Mouse (Mus musculus) kidney, adult 2 months (tissue): Measurements from ENCODE around the gene Vps4b.

Experiments
- CTCF ChIP-seq: fragments of 200-500 bp; conservative IDR thresholded peaks from 2 replicates; pipeline ENCODE4 v1.5.1; 2011; ENCODE audit warnings: low read depth, mild to moderate bottlenecking, control low read depth, low read length, moderate library complexity, mixed read lengths; ENCODE audit not compliant: insufficient read depth, insufficient read length
- POLR2A ChIP-seq: fragments of 200-500 bp; IDR thresholded peaks from one replicate; pipeline ENCODE4 v1.6.1; 2011; ENCODE audit warnings: low read depth, low read length, control low read depth

DNA sequence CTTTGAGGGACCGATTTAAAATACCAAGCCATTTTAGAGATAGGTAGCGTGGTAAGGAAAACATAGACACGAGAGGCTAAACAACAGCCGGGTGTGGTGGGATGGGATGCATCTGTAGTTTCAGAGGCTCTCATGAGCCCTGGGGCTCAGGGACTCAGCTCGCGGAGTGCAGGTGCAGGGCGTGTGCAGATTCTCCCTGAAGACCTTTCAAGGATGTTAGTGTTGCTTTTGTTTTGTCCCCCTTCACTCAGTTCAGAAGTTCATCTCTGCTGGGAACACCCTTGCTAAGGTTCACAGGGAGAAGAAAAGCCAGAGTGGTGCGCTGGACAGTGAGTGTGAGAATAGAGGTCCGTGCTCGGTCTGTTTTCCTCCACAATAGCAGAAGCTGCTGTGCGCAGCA lies 20.2 kb upstream of the Vps4b start:
- no peak for TF ChIP-seq CTCF
- TF ChIP-seq POLR2A = no peak
